Mouse (Mus musculus) spleen, embryonic (tissue): ENCODE measurements at regions not wholly inside any gene's neighbourhood (a gene's known extent, or its start where the extent isn't known, plus 50 kb on each side); places are given as distances from the start of the nearest gene placed in this dataset.

ENCODE experiments used
- CTCF ChIA-PET: fragments of 350-600 bp; sonication (Branson Sonifier 250); formaldehyde crosslinking; loops from one replicate; lab custom pipeline; 2022; lab: Charles Lee

DNA sequence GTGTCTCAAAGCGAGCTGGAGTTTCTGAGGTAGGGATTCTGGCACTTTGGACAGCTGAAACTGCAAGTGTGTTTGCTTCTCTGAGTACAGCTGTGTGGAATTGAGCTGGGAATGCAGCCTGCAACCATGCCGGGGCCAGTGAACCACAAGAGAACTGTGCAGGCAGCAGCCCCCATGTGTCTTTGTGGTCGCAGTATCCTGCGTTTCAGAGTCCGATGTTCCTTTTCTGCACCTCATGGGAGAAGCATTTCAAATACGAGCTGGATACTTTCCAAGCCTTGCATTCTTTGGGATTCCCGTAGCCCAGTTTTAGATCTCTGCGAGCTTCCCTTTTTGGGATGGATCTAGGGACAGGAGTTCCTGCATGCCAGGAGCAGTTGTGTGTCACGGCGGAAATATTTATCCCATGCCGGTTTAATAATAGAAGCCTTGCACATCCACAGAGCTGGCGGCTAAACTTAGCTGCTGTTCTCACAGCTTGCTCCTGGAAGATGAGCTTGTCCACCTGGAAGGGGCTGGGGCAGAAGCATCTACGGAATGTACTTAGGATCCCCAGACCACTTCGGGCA lies 233.3 kb downstream of the Gadd45g start:
- CTCF ChIA-PET, result interaction anchor here (0.7 kb wide), 1 partner anchor 109 kb away, joined by 3 read pairs; no protein-coding TSS in a partner anchor

DNA sequence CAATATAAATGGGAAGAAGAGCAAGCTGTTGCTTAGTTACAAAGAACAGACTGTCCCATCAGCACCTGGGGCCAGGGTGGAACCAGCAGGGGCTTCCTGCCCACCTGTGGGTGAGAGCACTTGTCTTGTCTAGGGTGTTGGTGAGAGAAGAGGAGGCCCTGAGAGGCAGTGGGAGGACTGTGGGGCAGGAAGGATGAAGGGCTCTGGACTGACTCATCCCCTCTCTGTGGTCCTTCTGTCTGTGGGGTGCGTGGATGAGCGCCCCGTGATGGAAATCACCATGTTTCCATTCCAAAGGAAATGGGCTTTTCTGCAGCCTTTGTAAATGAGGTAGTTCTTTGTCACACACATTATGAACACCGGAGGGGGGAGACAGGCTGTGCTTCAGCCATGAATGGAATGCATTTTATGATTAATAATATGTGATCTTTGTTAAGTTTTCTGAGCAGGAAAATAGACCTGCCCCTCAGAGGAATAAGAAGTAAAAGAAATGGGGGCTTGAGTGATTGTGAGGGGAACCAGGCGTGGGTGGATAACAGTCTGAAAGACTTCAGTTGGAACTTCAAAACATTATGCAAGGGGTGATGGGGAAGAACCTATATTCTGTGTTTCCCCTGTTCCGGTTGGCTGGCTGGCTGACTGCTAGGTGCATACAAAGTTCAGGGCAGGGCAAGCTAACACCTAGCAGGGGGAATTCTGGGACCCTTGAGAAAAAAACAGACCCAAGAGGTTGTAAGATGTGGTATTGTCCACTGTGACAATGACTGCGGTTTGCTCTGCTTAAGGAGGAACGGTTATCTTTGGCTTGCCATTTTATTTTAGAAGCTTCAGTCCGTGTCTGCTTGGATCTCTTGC lies 237.3 kb downstream of the Gadd45g start:
- CTCF ChIA-PET, result interaction anchor here (0.5 kb wide), 1 partner anchor 29 kb away, joined by 5 read pairs; no protein-coding TSS in a partner anchor

DNA sequence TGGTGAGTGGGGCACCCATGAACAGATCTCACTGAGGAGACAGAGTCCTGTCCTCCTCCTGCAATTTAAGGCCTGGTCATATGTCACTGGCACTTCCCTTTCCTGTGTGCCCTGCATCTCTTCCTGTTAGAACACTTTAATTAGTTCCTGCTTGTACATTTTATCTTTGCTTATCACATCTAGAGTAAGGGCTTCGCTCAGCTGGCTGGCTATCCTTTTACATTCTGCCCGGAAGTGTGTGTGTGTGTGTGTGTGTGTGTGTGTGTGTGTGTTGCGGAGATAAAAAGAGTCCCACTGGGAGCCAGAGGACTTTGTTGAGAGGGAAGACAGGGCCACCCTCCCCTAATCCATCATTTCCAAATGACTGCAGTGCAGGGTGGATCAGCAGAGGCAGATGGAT lies 238.6 kb downstream of the Gadd45g start:
- CTCF ChIA-PET, result no interaction called here

DNA sequence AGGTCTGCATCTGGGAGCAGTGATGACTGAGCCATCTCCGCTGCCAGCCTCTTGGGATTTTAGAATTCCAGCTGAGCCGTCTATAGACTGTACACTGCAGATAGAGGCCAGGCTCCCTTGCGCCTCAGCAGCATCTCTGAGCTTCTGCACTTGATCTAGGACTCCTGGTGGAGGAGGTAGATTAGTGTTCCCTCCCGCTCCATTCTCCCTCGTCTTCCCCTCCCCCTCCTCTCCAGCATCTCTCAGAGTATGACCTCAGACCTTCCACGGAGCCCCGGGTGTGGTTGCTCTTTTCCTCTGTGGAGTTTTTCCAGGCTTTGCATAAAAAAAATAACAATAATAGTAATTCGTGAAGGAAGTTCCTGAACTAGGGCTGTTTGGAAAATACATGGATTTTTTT lies 241.8 kb downstream of the Gadd45g start:
- CTCF ChIA-PET, result interaction anchor here (0.5 kb wide), 1 partner anchor 984 kb away, joined by 7 read pairs; no protein-coding TSS in a partner anchor

DNA sequence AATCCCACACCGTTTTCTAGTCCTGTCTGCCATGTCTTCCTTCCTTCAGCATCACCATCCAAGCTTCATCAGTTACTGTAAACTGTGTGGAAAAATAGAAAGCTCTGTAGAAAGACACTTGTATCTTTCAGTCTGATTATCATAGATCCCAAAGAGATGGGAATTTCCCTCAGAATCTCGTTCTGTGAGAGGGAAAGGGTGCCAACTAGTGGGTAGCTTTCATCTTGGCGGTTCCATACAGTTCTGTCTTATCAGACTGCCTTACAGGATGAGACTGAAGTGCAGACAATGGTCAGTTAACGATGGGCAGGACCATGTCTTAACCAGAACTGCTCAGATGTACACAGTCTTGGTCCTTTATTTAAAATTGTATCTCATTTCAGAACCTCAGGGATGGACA lies 243.9 kb downstream of the Gadd45g start:
- CTCF ChIA-PET, result no interaction called here

DNA sequence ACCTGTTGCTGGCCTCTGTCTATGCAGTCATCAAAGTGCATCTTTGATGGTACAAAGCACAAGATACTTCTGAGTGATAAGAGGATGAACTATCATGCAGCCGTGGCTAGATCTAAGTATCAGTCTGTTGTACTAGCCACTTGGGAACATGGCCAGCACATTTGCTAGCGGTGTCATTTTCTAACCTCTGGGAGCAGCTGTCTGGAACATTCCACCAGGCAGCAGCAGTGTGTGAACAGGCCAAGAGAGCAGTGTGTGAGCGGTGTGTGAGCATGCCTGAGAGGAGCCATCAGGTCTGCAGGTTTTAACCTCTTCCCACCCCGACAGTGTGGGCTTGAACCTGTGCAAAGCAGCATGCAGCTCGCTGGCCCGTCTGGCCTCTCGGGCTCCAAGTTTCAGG lies 248.3 kb downstream of the Gadd45g start:
- CTCF ChIA-PET, result interaction anchor here (0.7 kb wide), 1 partner anchor 185 kb away, joined by 7 read pairs; no protein-coding TSS in a partner anchor

DNA sequence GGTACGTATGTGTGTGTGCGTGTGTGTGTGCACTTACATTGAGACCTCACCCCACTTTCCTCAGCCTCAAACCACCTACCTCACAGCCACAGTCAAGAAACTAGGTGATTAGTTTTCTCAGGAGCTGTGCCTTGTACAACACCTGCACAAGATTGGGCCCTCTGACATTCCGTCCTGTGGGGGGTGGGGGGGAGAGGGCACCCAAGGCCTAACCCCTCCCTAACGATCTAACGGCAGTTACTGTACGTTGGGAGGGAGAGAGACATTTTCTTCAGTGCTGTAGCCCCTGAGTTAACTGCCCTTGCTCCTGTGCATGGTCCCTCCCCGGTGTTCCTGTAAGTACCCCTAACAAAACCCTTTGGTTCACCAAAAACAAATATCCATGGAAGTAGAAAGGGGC lies 250.0 kb downstream of the Gadd45g start:
- CTCF ChIA-PET, result no interaction called here

DNA sequence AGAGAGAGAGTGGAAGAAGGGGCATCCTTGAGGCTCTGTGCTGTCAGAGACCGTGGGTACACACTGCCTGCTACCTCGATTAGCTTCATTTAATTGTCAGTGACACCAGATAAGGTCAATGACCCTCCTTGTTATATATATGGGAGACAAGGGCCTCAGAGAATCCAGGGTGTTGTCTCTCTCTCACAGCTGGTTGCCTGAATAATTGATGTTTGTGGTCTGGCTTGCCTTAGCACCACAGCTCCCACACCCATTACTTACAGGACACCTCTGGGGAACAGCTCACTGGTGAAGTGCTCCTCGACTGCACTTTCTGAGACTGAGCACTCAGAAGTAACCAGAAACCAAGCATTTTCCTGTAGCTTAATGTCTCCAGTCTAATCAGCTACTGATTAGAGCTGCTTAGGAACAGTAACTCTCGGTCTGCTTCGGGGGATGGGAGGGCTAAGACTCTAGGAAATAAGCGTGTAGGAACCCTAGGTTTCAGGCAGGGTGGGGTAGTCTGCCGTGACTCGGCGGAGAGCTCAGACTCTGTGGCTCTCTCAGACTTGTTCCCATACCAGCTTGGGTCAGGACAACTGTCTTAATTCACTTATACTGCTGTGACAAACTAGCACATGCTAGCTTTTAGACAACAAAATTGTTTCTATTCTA lies 259.6 kb downstream of the Gadd45g start:
- CTCF ChIA-PET, result interaction anchor here (0.6 kb wide), 1 partner anchor 262 kb away, joined by 4 read pairs; no protein-coding TSS in a partner anchor

DNA sequence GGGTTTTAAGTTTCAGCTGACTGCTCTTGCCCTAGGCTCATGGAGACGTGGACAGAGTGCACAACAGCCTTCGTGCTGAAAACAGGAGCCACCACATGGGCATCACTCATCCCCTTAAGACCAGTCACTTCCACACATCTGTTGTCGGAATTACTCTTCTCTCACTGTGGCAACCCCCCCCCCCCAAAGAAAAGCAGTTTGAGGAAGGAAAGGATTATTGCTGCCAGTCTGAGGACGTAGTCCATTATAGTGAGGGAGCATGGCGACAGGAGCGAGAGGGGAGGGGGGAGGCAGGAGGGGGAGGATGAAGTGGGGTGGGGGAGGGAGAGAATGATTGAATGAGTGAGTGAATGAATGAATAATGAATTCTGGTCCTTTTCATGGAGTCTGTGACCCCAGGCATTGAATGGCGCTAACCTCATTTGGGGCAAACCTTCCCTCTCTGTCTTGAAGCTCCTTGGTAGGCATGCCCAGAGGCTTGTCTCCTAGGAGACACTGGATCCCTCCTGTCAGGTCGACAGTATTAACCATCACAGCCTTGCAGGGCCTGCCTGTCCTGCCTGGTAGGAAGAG lies 262.0 kb downstream of the Gadd45g start:
- CTCF ChIA-PET, result interaction anchor here (0.5 to 0.7 kb wide), 3 partner anchors 19 to 375 kb away, joined by 3 to 6 read pairs (median 6); no protein-coding TSS in a partner anchor

DNA sequence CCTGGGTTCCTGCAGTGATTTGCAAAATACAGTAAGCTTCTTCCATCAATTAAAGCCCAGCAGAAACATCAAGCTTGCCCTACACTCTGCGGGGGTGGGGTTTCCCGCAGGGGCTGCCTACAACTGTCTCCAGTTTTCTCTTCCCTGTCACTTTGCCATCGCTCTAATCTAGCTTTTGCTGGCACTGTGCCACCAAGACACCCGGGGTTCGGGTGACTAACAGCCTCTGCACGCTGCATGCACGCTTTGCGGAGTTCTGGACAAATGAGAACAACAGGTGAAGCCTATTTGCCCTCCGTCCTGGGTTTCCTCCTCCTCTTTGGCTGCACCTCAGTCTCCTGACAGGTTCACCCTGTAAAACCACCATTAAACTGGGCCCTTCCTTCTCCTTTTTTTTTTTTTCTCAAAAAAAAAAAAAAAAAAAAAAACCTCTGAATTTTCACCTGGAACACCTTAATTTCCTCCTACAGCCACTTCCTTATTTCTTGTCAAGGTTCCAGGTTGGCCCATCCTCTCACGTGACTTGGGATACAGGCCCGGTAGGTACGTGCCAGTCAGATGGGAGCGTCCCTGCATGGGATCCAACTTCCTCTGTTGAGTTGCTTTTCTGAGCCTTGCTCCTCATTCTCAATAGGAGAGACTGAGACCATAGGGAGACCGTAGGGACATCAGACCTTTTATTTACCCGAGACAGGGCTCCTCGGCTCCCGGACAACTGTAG lies 262.7 kb downstream of the Gadd45g start:
- CTCF ChIA-PET, result interaction anchor here (0.6 to 0.7 kb wide), 2 partner anchors 212 to 376 kb away, joined by 3 to 4 read pairs; no protein-coding TSS in a partner anchor

DNA sequence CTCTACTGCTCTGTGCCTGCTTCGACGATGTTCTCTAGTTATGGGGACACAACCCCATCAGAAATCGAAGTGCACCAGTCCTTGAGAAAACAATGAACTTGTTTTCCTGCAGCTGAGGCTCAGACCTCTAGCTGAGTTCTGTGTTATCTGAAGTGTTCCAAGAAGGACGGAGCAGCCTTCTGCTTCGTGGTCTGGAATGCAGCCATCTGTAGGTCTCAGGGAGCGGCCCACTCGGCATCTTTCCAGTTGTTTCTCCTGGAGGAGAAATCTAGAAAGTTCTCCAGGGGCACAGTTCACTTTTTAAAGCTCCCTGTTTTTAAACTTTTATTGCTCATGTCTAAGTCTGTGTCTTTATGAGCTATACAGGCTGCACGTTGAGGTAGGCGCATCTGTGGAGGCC lies 264.3 kb downstream of the Gadd45g start:
- CTCF ChIA-PET, result no interaction called here

DNA sequence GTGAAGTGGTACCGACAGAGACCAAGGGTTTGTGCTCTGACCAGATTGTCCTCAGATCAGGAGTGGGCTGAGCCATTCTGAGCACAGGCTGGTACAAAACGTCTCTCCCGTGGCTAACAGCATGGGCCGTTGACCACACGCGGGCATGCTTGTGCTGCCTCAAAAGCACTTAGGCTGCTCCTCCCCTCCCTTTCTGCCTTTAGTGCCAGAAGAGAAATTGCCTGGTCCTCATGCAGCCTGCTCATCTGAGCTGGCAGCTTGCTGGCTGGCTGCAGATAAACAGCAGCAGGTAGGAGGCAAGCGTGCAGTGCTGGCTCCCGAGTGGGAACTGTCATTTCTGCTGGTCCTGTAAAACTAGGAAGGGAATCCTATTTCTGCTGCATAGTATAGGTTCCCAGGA lies 267.1 kb downstream of the Gadd45g start:
- CTCF ChIA-PET, result interaction anchor here (0.6 kb wide), 1 partner anchor 30 kb away, joined by 5 read pairs; no protein-coding TSS in a partner anchor

DNA sequence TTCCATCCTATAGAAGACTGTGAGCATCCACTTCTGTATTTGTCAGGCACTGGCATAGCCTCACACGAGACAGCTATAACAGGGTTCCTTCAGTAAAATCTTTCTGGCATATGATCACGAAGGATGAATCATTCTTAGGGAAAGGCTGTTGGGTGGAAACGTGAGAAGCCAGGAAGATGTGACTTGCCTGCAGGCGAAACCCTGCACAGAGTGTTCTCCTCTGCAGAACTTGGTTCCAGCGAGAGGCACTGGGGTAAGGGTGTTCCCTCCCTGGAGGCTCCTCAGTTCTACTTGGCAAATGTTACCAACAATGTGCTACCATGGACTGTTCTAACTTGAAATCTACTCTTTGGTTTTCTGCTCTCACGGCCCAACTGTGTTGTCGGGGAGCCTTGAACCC lies 268.0 kb downstream of the Gadd45g start:
- CTCF ChIA-PET, result no interaction called here

DNA sequence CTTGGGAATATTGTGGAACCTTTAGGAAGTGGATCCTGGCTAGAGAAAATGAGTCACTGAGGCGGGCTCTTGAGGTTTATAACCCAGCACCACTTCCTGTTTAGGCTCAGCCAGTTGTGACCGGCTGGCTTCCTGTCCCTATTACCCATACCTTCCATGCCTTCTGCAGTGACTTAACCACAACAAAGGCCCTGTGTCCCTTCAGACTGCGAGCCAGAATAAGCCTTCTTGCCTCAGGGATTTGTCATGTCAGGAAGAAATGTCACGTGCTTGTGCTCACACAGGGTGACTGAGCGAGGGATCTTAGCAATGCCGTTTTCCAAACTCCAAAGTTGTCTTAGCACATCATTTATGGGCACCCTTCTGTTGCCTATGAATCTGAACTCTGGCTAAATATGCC lies 268.5 kb downstream of the Gadd45g start:
- CTCF ChIA-PET, result no interaction called here

DNA sequence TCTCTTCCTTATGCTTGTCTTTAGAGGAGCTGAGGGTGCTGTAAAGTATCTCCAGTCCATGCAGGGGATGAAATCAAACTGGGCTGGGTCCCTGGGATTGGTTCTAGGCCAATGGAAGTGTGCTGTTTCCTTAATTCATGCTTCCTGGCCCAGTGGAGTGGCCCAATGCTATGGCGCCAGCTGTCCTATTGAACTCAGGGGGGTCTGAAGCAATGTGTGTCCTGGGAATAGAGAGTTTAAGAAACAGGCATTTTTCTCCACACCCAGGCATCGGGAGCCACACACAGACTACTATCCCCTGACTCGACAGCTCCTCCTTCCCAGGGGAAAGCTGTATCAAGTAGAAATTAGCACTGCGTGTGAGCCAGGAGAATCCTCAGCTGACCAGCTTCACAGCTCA lies 269.8 kb downstream of the Gadd45g start:
- CTCF ChIA-PET, result interaction anchor here (1.0 kb wide), 1 partner anchor 40 kb away, joined by 4 read pairs; no protein-coding TSS in a partner anchor

DNA sequence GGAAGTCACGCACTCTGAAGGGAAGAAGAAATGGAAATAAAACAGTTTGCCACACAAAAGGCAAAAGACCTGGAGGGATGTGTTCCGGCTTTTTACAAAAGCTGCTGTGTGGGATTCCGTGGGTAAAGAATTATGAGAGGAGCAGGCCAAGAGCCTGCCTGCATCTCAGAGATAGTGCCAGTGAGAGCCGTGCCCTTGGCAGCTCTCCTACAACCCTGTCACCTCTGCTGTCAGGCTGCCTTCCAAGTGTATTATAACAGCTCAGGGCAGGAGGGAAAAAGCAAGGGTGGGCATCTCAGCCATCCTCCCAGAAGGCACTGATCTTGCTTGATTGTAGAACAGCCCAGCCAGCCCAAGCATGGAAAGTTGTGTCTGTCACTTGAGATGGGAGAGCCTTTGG lies 270.3 kb downstream of the Gadd45g start:
- CTCF ChIA-PET, result interaction anchor here (1.0 kb wide), 1 partner anchor 40 kb away, joined by 4 read pairs; no protein-coding TSS in a partner anchor

DNA sequence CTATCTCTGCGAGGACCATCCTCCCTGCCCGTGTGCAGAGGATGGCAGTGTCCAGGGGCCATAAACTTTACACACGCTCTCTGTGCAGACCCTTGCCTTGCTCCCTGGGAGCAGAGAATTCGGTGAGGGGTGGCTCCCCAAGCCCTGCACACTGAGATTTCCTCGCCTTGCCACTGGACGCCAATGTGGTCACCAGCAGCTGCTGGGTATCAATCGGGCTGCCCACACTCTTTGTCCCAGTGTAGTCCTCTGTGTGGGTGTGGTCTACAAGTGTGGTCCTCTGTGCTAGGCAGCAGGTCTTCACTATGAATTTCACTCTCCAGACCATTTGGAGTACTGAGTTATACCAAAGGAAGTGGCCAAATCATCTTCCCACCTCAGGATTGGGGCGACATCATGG lies 274.3 kb downstream of the Gadd45g start:
- CTCF ChIA-PET, result no interaction called here

DNA sequence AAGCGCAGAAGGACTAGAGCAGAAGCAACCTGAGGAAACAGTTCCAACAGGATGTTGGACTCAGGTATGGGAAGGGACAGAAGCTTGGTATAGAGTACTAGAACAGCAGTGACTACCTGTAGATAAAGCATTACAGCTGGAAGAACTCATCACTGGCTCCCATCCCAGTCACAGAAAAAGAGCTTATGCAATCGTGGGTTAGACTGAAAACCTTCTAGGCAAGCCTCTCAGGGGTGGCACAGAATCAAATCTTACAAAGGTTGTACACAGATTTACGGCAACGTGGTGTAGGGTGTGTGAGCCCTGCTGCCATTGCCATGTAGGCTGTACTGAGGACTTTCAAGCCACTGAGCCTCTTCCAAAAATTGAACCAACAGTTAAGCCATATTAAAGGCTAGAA lies 278.6 kb downstream of the Gadd45g start:
- CTCF ChIA-PET, result no interaction called here

DNA sequence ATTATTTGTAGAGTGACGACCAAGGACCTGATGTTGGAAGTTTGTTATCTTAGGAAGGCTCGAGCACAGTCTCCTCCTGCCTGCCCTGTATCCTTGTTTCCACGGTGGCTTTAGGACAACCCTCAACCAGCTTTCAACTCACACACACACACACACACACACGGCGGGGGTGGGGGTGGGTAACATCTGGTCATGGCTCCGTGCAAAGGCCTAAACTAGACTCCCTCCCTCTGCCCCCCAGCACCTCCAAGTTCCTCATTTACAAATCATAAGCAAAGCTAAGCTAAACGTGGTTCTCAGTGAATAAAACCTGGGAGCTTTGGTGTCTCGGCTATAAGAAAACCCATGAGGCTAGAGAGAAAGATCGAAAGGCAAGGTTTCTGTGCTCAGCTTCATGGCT lies 281.3 kb downstream of the Gadd45g start:
- CTCF ChIA-PET, result no interaction called here

DNA sequence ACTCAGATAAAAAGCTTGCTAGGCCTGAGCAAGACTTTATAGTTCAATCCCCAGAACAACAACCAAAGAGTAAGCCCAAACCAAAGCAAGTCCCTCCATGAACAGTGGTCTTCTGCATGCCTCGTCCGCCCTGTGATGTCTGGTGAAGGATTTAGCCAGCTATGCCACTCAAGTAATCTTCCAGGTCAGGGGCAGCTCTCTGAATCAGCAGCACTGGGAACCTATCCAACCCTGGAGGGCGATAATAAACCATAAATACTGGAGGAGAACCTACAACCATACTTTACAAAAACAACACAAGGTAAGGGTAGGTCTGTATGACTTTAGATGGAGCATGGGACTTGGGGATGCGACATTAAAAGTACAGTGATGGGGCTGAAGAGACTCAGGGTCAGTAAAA lies 283.0 kb downstream of the Gadd45g start:
- CTCF ChIA-PET, result no interaction called here

DNA sequence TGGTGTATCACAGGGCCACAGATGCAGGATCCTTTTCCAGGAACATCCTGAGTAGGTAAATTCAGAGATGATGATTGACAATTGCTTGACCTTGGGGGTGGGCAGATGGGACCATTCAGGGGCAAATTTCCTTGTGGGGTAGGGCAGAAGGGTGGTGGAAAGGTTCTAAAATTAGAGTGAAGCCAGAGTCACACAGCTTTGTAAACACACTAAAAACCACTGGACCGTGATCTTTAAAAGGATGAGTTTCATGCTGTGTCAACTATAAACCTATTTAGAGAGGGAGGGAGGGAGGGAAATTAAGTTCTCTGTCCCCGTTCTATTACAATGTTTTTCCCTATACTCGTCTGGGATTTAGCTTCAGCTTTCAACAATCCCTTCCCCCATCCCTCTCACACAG lies 286.7 kb downstream of the Gadd45g start:
- CTCF ChIA-PET, result no interaction called here
